Mouse (Mus musculus) hematopoietic multipotent progenitor cell, adult 10-12 weeks (in vitro differentiated cells): Measurements from ENCODE around the gene Tnfrsf12a. TPM values are rescaled to one million over a fixed set of nuclear protein-coding genes. Genes with fewer than 3 reads are reported as not detected.

ENCODE experiments used
- polyA plus RNA-seq: library from polyadenylated mRNA; stranded (reverse); fragments of >175 nt; gene quantifications from 2 replicates; pipeline ENCODE4 v1.2.3, GENCODE M21; 2012; ENCODE audit warnings: low replicate concordance

Tnfrsf12a gene
- polyA plus RNA-seq: 5.3 and 7.1 TPM in 2 replicates

DNA sequence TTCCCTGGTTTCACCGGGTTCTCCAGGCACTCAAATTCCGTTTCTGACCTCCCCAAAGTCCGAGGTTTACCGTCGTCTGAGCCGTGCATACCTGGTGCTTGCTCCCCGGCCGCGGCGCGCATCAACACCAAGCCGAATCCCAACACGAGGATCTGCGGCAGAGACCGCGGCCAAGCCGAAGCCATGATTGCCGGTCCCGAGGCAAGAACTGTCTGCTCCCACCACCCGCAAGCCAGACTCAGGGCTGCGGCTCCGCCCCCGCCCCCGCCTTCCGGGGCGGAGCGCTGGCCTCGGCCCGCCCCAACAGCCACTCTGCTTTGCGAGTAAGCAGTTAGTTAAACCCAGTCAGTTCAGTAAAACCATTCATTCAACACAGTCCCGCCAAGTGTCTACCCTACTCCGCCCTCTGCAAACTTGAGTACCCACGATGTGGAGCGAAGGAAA, at the start of gene Tnfrsf12a:
Gene Tnfrsf12a (minus strand): TSS at position 233 of the 444 bp plus-strand sequence.

DNA sequence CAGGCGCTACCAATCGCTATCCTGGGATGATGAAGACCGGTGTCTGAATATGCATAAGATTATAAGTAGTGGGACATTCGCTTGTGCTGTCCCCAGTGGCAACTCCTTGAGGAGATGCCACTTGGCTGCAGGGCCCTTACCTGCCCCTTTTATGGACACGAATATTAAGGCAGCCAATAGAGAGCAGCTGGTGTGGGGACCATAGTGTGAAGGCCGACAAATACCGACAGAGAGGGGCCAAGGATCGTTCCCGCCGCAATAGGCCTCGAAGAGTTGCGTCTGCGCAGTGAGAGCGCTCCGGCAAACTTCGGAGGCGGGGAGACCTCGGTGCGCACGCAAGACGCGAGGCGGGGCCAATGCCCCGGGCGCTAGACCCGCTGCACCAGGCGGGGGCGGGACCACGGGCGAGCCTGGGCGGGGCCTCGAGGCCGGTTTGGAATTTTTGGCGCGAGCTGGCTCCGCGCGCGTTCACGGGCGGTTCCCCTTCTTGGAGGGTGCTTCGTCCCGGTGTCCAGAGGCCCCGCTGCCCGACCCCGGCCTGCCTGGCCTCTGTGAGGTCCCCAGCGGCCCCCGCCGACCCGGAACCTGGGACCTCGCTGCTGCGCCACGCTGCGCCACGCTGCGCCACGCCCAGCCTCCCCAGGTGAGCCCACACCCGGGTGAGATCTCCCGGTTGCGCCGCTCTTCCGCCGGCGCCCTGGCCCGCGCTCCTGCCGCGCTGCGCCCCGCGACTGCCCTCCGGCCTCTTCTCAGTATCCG, 48.9 kb upstream of the Tnfrsf12a start, which contains the start of gene Pkmyt1:
Gene Pkmyt1 (plus strand): TSS at position 338 of the 759 bp plus-strand sequence.

DNA sequence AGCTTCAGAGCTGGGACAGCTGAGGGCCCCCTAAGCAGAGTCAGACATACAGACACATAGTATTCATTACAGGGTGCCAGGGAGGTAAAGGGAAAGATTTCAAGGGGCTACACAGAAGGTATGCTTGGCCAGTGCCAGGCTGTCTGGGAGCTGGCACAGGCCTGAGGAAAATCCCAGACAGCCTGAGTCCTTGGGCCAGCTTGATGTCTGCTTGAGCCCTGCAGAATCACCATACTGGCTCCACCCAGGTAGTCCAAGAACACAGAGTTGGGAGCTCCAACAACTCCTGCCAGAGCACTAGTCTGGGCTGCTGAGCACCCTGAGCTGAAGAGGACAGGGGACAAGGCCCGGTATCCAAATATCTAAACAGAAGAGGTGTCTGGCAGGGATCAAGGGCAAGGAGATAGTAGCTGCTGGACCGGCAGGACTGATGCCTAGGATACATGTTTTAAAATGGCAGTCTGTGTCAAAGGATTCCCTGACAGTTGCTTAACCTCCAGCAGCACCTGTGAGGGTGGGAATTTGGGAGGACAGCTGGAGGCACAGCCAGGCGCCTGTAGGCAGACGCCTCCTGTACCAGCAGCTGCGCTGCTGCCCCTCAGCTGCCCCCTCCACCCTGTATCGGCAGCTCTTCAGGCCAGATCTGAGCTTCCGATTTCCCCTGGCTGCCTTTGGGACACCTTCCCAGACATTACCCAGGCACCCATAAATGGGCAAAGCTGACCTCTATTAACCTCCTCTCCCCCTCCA, 45.3 kb upstream of the Tnfrsf12a start, which contains the start of gene 1520401A03Rik:
Gene 1520401A03Rik (minus strand): TSS at position 408 of the 750 bp plus-strand sequence.

DNA sequence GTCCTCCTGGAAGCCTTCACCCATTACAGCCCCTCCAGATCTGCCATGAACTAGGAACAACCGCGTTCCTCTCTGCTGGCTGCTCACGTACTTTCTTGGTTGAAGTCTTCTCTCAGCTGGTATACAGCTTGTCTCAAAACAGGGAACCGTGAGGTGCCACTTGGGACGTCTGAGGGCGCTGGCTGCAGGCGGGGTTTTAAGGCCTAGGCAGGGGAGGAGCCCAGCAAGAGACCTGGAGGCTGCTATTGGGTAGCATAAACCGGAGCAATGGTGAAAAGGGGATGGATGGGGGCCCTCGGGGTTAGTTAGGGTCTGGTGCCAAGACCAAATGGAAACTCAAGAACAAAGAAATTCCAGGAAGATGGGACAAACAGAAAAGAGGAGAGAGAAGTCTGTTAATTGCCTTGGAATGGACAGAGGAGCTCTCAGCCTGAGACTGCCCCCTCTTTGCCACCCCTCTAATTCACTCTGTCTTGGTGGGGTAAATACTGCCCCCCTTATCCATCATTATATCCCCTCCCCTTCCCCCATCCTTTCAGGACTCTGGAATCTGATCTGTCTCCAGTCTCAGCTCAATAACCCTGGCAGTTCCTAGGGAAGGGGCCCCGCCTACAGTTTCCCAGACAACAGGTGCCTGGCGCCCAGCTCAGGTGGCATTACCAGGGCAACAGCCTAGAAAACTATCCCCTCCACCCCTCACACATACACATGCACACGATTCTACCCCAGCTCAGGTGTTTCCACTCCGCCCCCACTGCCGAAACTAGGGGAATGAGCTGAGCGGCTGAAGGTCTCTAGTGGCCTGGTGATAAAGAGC, 6.8 kb upstream of the Tnfrsf12a start, which contains the start of gene Cldn9:
Gene Cldn9 (minus strand): TSS at position 171 of the 817 bp plus-strand sequence.

DNA sequence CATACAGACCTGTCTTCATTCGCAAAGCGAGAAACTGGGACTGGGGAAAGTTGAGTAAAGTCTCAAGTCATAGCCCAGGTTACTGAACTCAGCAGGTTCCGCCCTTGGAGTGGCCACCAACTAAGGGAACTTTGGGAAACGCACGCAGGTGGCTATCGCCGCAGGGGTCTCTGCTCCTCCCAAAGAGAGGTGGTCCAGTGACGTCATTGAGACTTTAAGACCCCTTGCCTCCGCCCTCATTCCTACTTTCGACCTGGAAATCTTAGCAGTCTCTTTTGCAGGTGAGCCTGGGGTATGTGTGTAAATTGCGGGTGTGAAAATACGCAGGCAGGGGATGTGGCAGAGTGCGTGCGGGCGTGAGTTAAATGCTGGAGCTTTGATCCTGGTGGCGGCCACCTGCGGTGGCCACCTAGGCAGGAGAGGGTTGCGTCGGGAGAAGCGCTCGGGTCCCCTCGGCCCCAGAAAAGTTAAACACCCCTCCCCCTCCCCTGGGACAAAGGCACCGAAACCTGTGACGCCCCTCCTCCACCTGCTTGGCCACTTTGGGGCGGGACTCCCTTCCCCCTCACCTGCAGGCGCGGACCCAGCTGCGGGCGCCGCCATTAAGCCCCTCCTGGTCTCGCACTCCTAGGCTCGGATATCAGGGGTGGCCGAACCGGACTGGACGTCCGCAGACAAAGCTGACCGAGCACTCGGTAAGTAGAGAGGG, 2.0 kb upstream of the Tnfrsf12a start, which contains the start of gene Cldn6:
Gene Cldn6 (plus strand): TSS at position 123 of the 709 bp plus-strand sequence.

DNA sequence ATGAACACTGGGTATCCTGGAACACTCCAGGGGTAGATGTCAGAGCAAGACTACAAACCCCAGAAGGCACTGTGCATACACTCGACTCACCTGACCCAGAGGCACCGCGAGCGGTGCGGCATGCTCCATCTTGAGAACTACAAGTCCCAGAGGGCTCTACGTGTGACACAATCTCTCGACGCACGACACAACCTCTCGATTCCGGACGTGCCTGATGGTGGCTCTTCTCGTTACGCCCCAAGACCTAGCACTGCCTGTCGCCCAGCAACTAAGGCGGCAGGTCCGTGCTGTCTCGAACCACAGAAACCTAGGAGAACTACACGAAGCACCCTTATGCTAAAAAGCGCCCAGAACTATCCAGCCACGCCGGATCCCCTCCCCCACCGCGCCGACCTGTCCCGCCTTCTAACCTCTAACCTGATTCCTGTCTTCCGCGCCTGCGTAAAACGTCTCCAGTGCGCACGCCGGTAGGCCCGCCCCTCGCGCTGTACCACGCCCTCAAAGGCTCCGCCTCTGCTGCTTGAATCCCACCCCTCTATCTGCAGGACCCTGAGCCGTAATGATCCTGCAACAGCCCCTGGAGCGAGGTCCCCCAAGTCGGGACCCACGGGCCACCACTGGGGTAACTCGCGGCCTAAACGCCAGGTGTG, 3.7 kb downstream of the Tnfrsf12a start, which contains the start of the genes Hcfc1r1 and Thoc6:
Gene Hcfc1r1 (plus strand): TSS at position 173 of the 650 bp plus-strand sequence.
Gene Thoc6 (minus strand): TSS at position 459 of the 650 bp plus-strand sequence.

DNA sequence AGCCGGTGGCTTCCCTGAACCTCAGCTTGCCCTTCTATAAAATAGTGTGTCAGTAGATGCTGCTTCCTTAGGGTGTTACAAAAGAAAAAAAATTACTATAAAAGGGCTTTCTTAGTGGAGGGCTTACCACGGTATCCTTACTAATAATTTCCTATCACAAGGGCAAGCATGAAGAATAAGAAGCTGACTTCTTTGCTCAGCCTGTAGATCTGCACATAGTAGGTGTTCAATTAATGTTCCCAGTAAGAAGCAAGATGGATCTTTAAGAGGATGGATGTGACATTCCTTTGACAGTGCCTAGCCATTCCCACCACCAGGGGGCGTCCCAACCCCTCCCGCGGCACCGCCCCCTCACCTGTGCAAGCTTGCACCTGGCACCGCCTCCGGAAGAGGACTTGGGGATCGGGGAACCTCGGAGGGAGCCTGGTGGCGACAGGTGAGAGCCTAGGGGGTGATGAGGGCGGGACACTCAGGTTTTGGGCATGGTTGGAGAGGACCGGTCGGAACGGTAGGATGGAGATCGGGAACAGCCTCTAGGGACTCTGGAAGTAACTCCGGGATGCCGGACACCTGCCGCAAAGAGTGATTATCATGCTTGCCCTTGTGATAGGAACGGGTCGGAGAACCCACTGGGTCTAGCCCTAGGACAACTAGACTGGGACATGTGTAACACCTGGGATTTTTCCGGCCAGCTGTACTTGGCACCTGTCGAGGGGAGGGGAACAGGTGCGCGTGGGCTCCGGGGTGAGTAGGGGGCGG, 17.0 kb downstream of the Tnfrsf12a start, which contains the start of gene Bicdl2:
Gene Bicdl2 (plus strand): TSS at position 390 of the 759 bp plus-strand sequence.

DNA sequence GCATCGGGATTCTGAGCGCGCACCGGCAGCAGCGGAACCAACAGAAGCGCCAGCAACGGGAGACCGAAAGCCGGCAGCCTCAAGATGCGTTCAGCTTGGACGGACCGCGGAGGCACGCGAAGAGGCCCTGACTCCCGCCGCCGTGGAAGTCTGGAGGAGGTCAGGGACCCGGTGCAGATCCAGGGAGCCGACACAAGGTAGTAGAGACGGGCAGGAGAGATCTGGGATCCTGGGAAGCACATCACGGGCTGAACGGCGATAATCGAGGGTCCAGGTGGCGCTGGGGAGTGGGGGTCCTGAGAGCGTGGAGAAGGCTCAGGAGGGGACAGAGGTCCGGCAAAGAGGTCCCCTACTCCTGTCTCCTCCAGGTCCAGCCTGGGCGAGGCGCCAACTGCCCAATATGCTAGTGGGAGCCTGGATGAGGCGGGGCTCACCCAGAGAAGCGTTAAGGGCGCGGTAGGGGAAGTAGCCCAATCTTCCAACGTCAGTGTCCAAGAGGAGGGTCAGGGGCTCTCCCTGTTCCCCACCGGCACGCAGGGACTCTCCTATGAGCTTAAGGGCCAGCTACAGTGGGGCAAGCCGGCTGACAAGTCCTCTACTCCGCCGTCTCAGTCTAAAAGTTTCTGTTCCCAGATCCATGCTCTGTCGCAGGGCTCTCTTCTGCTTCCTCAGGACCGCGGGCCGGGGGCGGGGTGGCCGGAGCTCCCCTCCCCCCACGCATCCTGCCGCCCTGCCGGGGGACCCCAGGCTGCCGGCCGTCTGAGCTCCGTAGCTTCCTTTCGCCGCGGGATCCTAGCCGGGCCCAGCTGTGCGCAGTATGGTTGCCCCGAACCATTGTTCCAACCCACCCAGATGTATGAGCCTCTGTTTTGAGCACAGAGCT, 32.4 kb downstream of the Tnfrsf12a start, which contains the start of gene Mmp25:
Gene Mmp25 (minus strand): TSS at position 665 of the 883 bp plus-strand sequence.

Other genes with a start within 250 kb of the Tnfrsf12a start
- not detected in 2 replicates for gene Vmn2r117, start 197.8 kb downstream of the Tnfrsf12a start, polyA plus RNA-seq
- 13.9 and 35.3 TPM in 2 replicates for gene Zfp213, start 113.2 kb downstream of the Tnfrsf12a start, polyA plus RNA-seq
- gene Zfp13, start 78.0 kb downstream of the Tnfrsf12a start, polyA plus RNA-seq: 0.14 and 0.28 TPM in 2 replicates
- not detected in 2 replicates for gene Zscan10, start 76.6 kb downstream of the Tnfrsf12a start, polyA plus RNA-seq
- gene Mmp25, start 32.2 kb downstream of the Tnfrsf12a start, polyA plus RNA-seq: 6.0 and 11.0 TPM in 2 replicates
- gene Bicdl2, start 17.0 kb downstream of the Tnfrsf12a start, polyA plus RNA-seq: 0.13 and 0.51 TPM in 2 replicates
- gene Hcfc1r1, start 3.9 kb downstream of the Tnfrsf12a start, polyA plus RNA-seq: 312 and 318 TPM in 2 replicates
- gene Thoc6, start 3.6 kb downstream of the Tnfrsf12a start, polyA plus RNA-seq: 35.4 and 57.0 TPM in 2 replicates
- not detected in 2 replicates for gene Cldn6, start 1.8 kb upstream of the Tnfrsf12a start, polyA plus RNA-seq
- not detected in 2 replicates for gene Cldn9, start 6.6 kb upstream of the Tnfrsf12a start, polyA plus RNA-seq
- not detected in 2 replicates for gene 1520401A03Rik, start 45.3 kb upstream of the Tnfrsf12a start, polyA plus RNA-seq
- 73.1 and 119 TPM in 2 replicates for gene Pkmyt1, start 48.9 kb upstream of the Tnfrsf12a start, polyA plus RNA-seq
- 3.4 and 7.7 TPM in 2 replicates for gene Paqr4, start 63.4 kb upstream of the Tnfrsf12a start, polyA plus RNA-seq
- 0.36 and 1.4 TPM in 2 replicates for gene Kremen2, start 68.4 kb upstream of the Tnfrsf12a start, polyA plus RNA-seq
- 45.9 and 68.9 TPM in 2 replicates for gene Flywch1, start 94.1 kb upstream of the Tnfrsf12a start, polyA plus RNA-seq
- gene Flywch2, start 108.6 kb upstream of the Tnfrsf12a start, polyA plus RNA-seq: 2.9 and 5.6 TPM in 2 replicates
- 277 and 500 TPM in 2 replicates for gene Srrm2, start 113.1 kb upstream of the Tnfrsf12a start, polyA plus RNA-seq
- 50.9 and 630 TPM in 2 replicates for gene Elob, start 151.7 kb upstream of the Tnfrsf12a start, polyA plus RNA-seq
- gene Prss33, start 158.6 kb upstream of the Tnfrsf12a start, polyA plus RNA-seq: 0.54 and 1.6 TPM in 2 replicates
- 0.10 TPM in 1 of 2 replicates, not detected in the other for gene Prss32, start 166.4 kb upstream of the Tnfrsf12a start, polyA plus RNA-seq
- gene Prss41, start 166.7 kb upstream of the Tnfrsf12a start, polyA plus RNA-seq: 2.9 and 3.0 TPM in 2 replicates
- 0.15 TPM in 1 of 2 replicates, not detected in the other for gene Prss21, start 190.6 kb upstream of the Tnfrsf12a start, polyA plus RNA-seq
- gene Dcpp1, start 203.4 kb upstream of the Tnfrsf12a start, polyA plus RNA-seq: not detected in 2 replicates
- not detected in 2 replicates for gene Dcpp2, start 203.4 kb upstream of the Tnfrsf12a start, polyA plus RNA-seq
- not detected in 2 replicates for gene Dcpp3, start 240.0 kb upstream of the Tnfrsf12a start, polyA plus RNA-seq